Mouse (Mus musculus): ENCODE results near the gene Tsks. TPM values are rescaled to one million over a fixed set of nuclear protein-coding genes. Genes with fewer than 3 reads are reported as not detected.

Gene Tsks
- polyA plus RNA-seq, 2 experiments = 0.05 to 0.07 TPM

- Histone ChIP-seq H3K4me3 (ENCODE audit: insufficient read depth in 1 of 2, low read depth in 2 of 2, low read length in 2 of 2) (no peak overlapping the region), H3K27me3 (ENCODE audit: control insufficient read depth, insufficient read depth, low read length) (no peaks in the 10 kb centered on the region), H3K9ac (replicated peaks) (no peak overlapping the region), H3K9me3 (ENCODE audit: control insufficient read depth, low read length) (no peaks in the 10 kb centered on the region), H3K27ac (no peak overlapping the region), H3K36me3 (replicated peaks; ENCODE audit: control insufficient read depth, insufficient read depth, low read depth) (no peaks in the 10 kb centered on the region), H3K4me2 (ENCODE audit: low read depth) (no peak overlapping the region), H3K4me1 (replicated peaks; ENCODE audit: control insufficient read depth in 2 of 2, insufficient read depth in 2 of 2, low read length in 1 of 2) (no peaks in the 10 kb centered on the region)
- no peak for TF ChIP-seq CTCF (IDR thresholded peaks at IDR 0.05; ENCODE audit: low read depth)
- no peak for TF ChIP-seq EP300 (IDR thresholded peaks at IDR 0.05; ENCODE audit: low read depth)
- DNase-seq (ENCODE audit: low read depth in 3 of 3, low spot score in 3 of 3) = no peak
- no peak for ATAC-seq (ENCODE audit: insufficient read depth)
- 73% methylated on average over 4 of the region's 4 CpGs for WGBS (ENCODE audit: insufficient replicate concordance)
Observed at GRCm38 (mm10) chr7:44938680-44939079, 4.3 kb upstream of the Tsks start.

- H3K27ac ChIP-seq = no peak overlapping the region
- no peak for DNase-seq (ENCODE audit: low read depth in 3 of 3, low spot score in 3 of 3)
- 43% methylated on average over 6 of the region's 6 CpGs for WGBS (ENCODE audit: insufficient replicate concordance)
- TF ChIP-seq CTCF (IDR thresholded peaks at IDR 0.05; ENCODE audit: low read depth) (no peak), EP300 (IDR thresholded peaks at IDR 0.05; ENCODE audit: low read depth) (no peak)
- no peaks in the 10 kb centered on the region for H3K36me3 ChIP-seq (replicated peaks; ENCODE audit: control insufficient read depth, insufficient read depth, low read depth)
- no peak for ATAC-seq (ENCODE audit: insufficient read depth)
- no peak overlapping the region for H3K4me2 ChIP-seq (ENCODE audit: low read depth)
- no peak overlapping the region for H3K9ac ChIP-seq (replicated peaks)
- peaks cover 12 to 14% of the 10 kb centered on the region in 2 experiments for H3K4me1 ChIP-seq (replicated peaks; ENCODE audit: control insufficient read depth in 2 of 2, insufficient read depth in 2 of 2, low read length in 1 of 2)
- H3K9me3 ChIP-seq (ENCODE audit: control insufficient read depth, low read length) = no peaks in the 10 kb centered on the region
- H3K27me3 ChIP-seq (ENCODE audit: control insufficient read depth, insufficient read depth, low read length) = peaks cover 22% of the 10 kb centered on the region
- no peak overlapping the region for H3K4me3 ChIP-seq (ENCODE audit: insufficient read depth in 1 of 2, low read depth in 2 of 2, low read length in 2 of 2)
Observed at GRCm38 (mm10) chr7:44949922-44950321, 6.9 kb downstream of the Tsks start.

- no peaks in the 10 kb centered on the region for H3K36me3 ChIP-seq (replicated peaks; ENCODE audit: control insufficient read depth, insufficient read depth, low read depth)
- peaks cover 22% of the 10 kb centered on the region for H3K27me3 ChIP-seq (ENCODE audit: control insufficient read depth, insufficient read depth, low read length)
- H3K4me1 ChIP-seq (replicated peaks; ENCODE audit: control insufficient read depth in 2 of 2, insufficient read depth in 2 of 2, low read length in 1 of 2) = peaks cover 12 to 14% of the 10 kb centered on the region in 2 experiments
- peak; percentile 78 for ATAC-seq (ENCODE audit: insufficient read depth)
- 0% methylated on average over 10 of the region's 10 CpGs for WGBS (ENCODE audit: insufficient replicate concordance)
- H3K4me3 ChIP-seq (ENCODE audit: insufficient read depth in 1 of 2, low read depth in 2 of 2, low read length in 2 of 2) = peak overlapping the region; percentile 49 to 59
- TF ChIP-seq EP300 (IDR thresholded peaks at IDR 0.05; ENCODE audit: low read depth) = no peak
- H3K9me3 ChIP-seq (ENCODE audit: control insufficient read depth, low read length) = no peaks in the 10 kb centered on the region
- DNase-seq (ENCODE audit: low read depth in 3 of 3, low spot score in 3 of 3) = peak; percentile 59 to 72 (median 64)
- peak overlapping the region; percentile 57 for H3K9ac ChIP-seq (replicated peaks)
- peak overlapping the region; percentile 91 for H3K4me2 ChIP-seq (ENCODE audit: low read depth)
- peak overlapping the region; percentile 49 for H3K27ac ChIP-seq
Observed at GRCm38 (mm10) chr7:44951960-44952359, 9.0 kb downstream of the Tsks start.

GRCm38 (mm10) chr7:44952611-44953306 is 9.8 kb downstream of the Tsks start:
- no peaks in the 10 kb centered on the region for H3K9me3 ChIP-seq (ENCODE audit: control insufficient read depth, low read length)
- DNase-seq (ENCODE audit: low read depth in 3 of 3, low spot score in 3 of 3) (peak; percentile 79 to 86 (median 81)), ATAC-seq (ENCODE audit: insufficient read depth) (peak; percentile 84)
- no peaks in the 10 kb centered on the region for H3K36me3 ChIP-seq (replicated peaks; ENCODE audit: control insufficient read depth, insufficient read depth, low read depth)
- TF ChIP-seq CTCF (IDR thresholded peaks at IDR 0.05; ENCODE audit: low read depth) (no peak), EP300 (IDR thresholded peaks at IDR 0.05; ENCODE audit: low read depth) (no peak)
- peaks cover 12 to 14% of the 10 kb centered on the region in 2 experiments for H3K4me1 ChIP-seq (replicated peaks; ENCODE audit: control insufficient read depth in 2 of 2, insufficient read depth in 2 of 2, low read length in 1 of 2)
- H3K9ac ChIP-seq (replicated peaks) = peak overlapping the region; percentile 57
- peak overlapping the region; percentile 49 for H3K27ac ChIP-seq
- peaks cover 22% of the 10 kb centered on the region for H3K27me3 ChIP-seq (ENCODE audit: control insufficient read depth, insufficient read depth, low read length)
- H3K4me2 ChIP-seq (ENCODE audit: low read depth) = peak overlapping the region; percentile 91
- H3K4me3 ChIP-seq (ENCODE audit: insufficient read depth in 1 of 2, low read depth in 2 of 2, low read length in 2 of 2) = peak overlapping the region; percentile 49 to 59
- 4% methylated on average over 24 of the region's 24 CpGs for WGBS (ENCODE audit: insufficient replicate concordance)

GRCm38 (mm10) chr7:44953561-44953960 is 10.6 kb downstream of the Tsks start:
- ATAC-seq (ENCODE audit: insufficient read depth) (no peak), DNase-seq (ENCODE audit: low read depth in 3 of 3, low spot score in 3 of 3) (no peak)
- peaks cover 12 to 14% of the 10 kb centered on the region in 2 experiments for H3K4me1 ChIP-seq (replicated peaks; ENCODE audit: control insufficient read depth in 2 of 2, insufficient read depth in 2 of 2, low read length in 1 of 2)
- 62% methylated on average over 14 of the region's 14 CpGs for WGBS (ENCODE audit: insufficient replicate concordance)
- no peak overlapping the region for H3K27ac ChIP-seq
- H3K4me3 ChIP-seq (ENCODE audit: insufficient read depth in 1 of 2, low read depth in 2 of 2, low read length in 2 of 2) = no peak overlapping the region
- H3K27me3 ChIP-seq (ENCODE audit: control insufficient read depth, insufficient read depth, low read length) = peaks cover 22% of the 10 kb centered on the region
- no peaks in the 10 kb centered on the region for H3K36me3 ChIP-seq (replicated peaks; ENCODE audit: control insufficient read depth, insufficient read depth, low read depth)
- TF ChIP-seq CTCF (IDR thresholded peaks at IDR 0.05; ENCODE audit: low read depth) (no peak), EP300 (IDR thresholded peaks at IDR 0.05; ENCODE audit: low read depth) (no peak)
- H3K4me2 ChIP-seq (ENCODE audit: low read depth) = no peak overlapping the region
- H3K9ac ChIP-seq (replicated peaks) = no peak overlapping the region
- H3K9me3 ChIP-seq (ENCODE audit: control insufficient read depth, low read length) = no peaks in the 10 kb centered on the region

Data from liver, embryonic 14.5 days (tissue).